Mouse (Mus musculus) frontal cortex, adult (tissue): ENCODE results near the gene Hcls1.

Source experiments
- ATAC-seq: cut with Nextera tagmentation; 2 replicates; pipeline ENCODE4 v1.9.2; 2017; ENCODE audit warnings: mild to moderate bottlenecking, moderate library complexity, mixed read lengths; ENCODE audit not compliant: low TSS enrichment

The Hcls1 gene

GRCm38 (mm10) chr16:36930231-36931136 is 4.3 kb upstream of the Hcls1 start:
- ATAC-seq, result no peak

GRCm38 (mm10) chr16:36931381-36931780 is 3.4 kb upstream of the Hcls1 start:
- no peak for ATAC-seq

GRCm38 (mm10) chr16:36931976-36932375 is 2.8 kb upstream of the Hcls1 start:
- ATAC-seq, result no peak

- no peak for ATAC-seq
Observed at GRCm38 (mm10) chr16:36932546-36932945, 2.2 kb upstream of the Hcls1 start.

- peak; percentile 45 for ATAC-seq
Observed at GRCm38 (mm10) chr16:36934131-36934840, 497 bp upstream of the Hcls1 start.

- no peak for ATAC-seq
Observed at GRCm38 (mm10) chr16:36935814-36936213, 1.0 kb downstream of the Hcls1 start.

- ATAC-seq, result 0 out of 2 replicates have a peak, but pooled peaks have one; percentile 34
Observed at GRCm38 (mm10) chr16:36941137-36941727, 6.4 kb downstream of the Hcls1 start.

GRCm38 (mm10) chr16:36941895-36942294 is 7.1 kb downstream of the Hcls1 start:
- ATAC-seq, result no peak

GRCm38 (mm10) chr16:36943591-36943990 is 8.8 kb downstream of the Hcls1 start:
- no peak for ATAC-seq

GRCm38 (mm10) chr16:36944895-36945424 is 10.2 kb downstream of the Hcls1 start:
- ATAC-seq, result peak; percentile 53

GRCm38 (mm10) chr16:36946459-36947159 is 11.8 kb downstream of the Hcls1 start:
- ATAC-seq, result no peak

- no peak for ATAC-seq
Observed at GRCm38 (mm10) chr16:36947646-36948197, 12.9 kb downstream of the Hcls1 start.

- no peak for ATAC-seq
Observed at GRCm38 (mm10) chr16:36949614-36950336, 15.0 kb downstream of the Hcls1 start.

- ATAC-seq, result no peak
Observed at GRCm38 (mm10) chr16:36951029-36951428, 16.2 kb downstream of the Hcls1 start.

GRCm38 (mm10) chr16:36955106-36955505 is 20.3 kb downstream of the Hcls1 start:
- ATAC-seq, result no peak

- peak; percentile 69 for ATAC-seq
Observed at GRCm38 (mm10) chr16:36963415-36963814, 28.6 kb downstream of the Hcls1 start.

GRCm38 (mm10) chr16:36979127-36979526 is 44.3 kb downstream of the Hcls1 start:
- peak; percentile 59; the same call in 1 of the 2 replicates for ATAC-seq

- no peak for ATAC-seq
Observed at GRCm38 (mm10) chr16:36983796-36984195, 49.0 kb downstream of the Hcls1 start.

GRCm38 (mm10) chr16:36985636-36986042 is 50.9 kb downstream of the Hcls1 start:
- ATAC-seq, result no peak

GRCm38 (mm10) chr16:36987399-36987798 is 52.6 kb downstream of the Hcls1 start:
- ATAC-seq, result no peak
